Mouse (Mus musculus): ENCODE data around the gene Defa36.
"Not testable (repeated sequence)": the region's sequence is repeated elsewhere in the genome, so short reads cannot be mapped to it uniquely, and the experiment has no call there.

Defa36 gene

DNA sequence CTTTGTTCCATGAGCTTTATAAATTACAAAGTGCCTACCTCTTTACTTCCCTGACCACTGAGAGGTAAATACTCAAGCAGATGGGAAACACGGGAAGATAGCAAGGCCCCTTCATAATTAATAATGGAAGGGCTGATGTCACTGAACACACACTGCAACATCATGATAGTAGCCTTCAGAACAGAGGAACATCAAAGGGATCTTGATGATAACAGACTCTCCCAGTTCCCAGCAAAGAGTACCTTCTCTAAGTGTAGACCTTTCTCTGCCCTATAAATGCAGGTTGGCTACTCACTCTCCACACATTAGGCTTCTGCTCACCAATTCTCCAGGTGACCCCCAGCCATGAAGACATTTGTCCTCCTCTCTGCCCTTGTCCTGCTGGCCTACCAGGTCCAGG is at the start of gene Defa36:
TSS of gene Defa36 (plus strand) at position 301 of the 400 bp plus-strand sequence.
- DNase-seq = not testable (repeated sequence)

DNA sequence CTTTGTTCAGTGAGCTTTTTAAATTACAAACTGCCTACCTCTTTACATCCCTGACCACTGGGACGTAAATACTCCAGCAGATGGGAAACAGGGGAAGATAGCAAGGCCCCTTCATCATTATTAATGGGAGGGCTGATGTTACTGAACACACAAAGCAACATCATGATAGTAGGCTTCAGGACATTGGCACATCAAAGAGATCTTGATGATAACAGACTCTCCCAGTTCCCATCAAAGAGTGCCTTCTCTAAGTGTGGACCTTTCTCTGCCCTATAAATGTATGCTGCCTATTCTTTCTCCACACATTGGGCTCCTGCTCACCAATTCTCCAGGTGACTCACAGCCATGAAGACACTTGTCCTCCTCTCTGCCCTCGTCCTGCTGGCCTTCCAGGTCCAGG is 49.0 kb upstream of the Defa36 start, which contains the start of gene Defa2:
TSS of gene Defa2 (plus strand) at position 301 of the 400 bp plus-strand sequence.
- DNase-seq = not testable (repeated sequence)

DNA sequence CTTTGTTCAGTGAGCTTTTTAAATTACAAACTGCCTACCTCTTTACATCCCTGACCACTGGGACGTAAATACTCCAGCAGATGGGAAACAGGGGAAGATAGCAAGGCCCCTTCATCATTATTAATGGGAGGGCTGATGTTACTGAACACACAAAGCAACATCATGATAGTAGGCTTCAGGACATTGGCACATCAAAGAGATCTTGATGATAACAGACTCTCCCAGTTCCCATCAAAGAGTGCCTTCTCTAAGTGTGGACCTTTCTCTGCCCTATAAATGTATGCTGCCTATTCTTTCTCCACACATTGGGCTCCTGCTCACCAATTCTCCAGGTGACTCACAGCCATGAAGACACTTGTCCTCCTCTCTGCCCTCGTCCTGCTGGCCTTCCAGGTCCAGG is 35.7 kb upstream of the Defa36 start, which contains the start of gene Defa33:
TSS of gene Defa33 (plus strand) at position 301 of the 400 bp plus-strand sequence.
- not testable (repeated sequence) for DNase-seq

DNA sequence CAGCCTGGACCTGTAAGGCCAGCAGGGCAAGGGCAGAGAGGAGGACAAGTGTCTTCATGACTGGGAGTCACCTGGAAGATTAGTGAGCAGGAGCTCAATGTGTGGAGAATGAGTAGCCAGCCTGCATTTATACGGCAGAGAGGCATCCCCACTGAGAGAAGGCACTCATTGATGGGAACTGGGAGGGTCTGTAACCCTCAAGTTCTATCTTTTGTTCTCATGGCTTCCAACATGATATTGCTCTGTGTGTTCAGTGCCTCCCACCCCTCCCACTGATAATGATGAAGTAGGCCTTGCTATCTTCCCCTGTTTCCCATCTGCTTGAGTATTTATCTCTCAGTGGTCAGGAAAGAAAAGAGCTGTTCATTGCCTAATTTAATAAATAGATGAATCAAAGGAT is 29.2 kb downstream of the Defa36 start, which contains the start of gene Gm7849:
TSS of gene Gm7849 (minus strand) at position 101 of the 400 bp plus-strand sequence.
- DNase-seq = not testable (repeated sequence)

All from kidney, postnatal 4 days (tissue).